Mouse (Mus musculus): ENCODE measurements around the gene Ano9. TPM values are rescaled to one million over a fixed set of nuclear protein-coding genes. Genes with fewer than 3 reads are reported as not detected.

Ano9 gene
- polyA plus RNA-seq, 1 experiment from 2014 or later = 0.49 TPM

Other genes with a start within 250 kb of the Ano9 start
- 181 and 189 TPM in 2 replicates for gene Psmd13, start 235.8 kb downstream of the Ano9 start, polyA plus RNA-seq (2015; fragmentation: Nextera tagmentation; extraction: Ambion mirVana)
- gene Sirt3, start 235.5 kb downstream of the Ano9 start, polyA plus RNA-seq (2015; fragmentation: Nextera tagmentation; extraction: Ambion mirVana) = 65.4 and 71.2 TPM in 2 replicates
- 467 and 515 TPM in 2 replicates for gene Cox8b, start 217.4 kb downstream of the Ano9 start, polyA plus RNA-seq (2015; fragmentation: Nextera tagmentation; extraction: Ambion mirVana)
- 0.82 and 1.6 TPM in 2 replicates for gene Nlrp6, start 196.9 kb downstream of the Ano9 start, polyA plus RNA-seq (2015; fragmentation: Nextera tagmentation; extraction: Ambion mirVana)
- gene Pgghg, start 176.4 kb downstream of the Ano9 start, polyA plus RNA-seq (2015; fragmentation: Nextera tagmentation; extraction: Ambion mirVana) = 12.2 and 12.4 TPM in 2 replicates
- 1.3 and 1.6 TPM in 2 replicates for gene Ifitm5, start 167.5 kb downstream of the Ano9 start, polyA plus RNA-seq (2015; fragmentation: Nextera tagmentation; extraction: Ambion mirVana)
- gene Gm45717, start 161.9 kb downstream of the Ano9 start, polyA plus RNA-seq (2015; fragmentation: Nextera tagmentation; extraction: Ambion mirVana) = 0.66 TPM in 1 of 2 replicates, not detected in the other
- gene Ifitm2, start 161.8 kb downstream of the Ano9 start, polyA plus RNA-seq (2015; fragmentation: Nextera tagmentation; extraction: Ambion mirVana) = 525 and 571 TPM in 2 replicates
- 24.0 and 34.8 TPM in 2 replicates for gene Ifitm1, start 150.6 kb downstream of the Ano9 start, polyA plus RNA-seq (2015; fragmentation: Nextera tagmentation; extraction: Ambion mirVana)
- gene Ifitm3, start 107.0 kb downstream of the Ano9 start, polyA plus RNA-seq (2015; fragmentation: Nextera tagmentation; extraction: Ambion mirVana) = 157 and 218 TPM in 2 replicates
- 1.0 and 1.3 TPM in 2 replicates for gene Ifitm6, start 99.9 kb downstream of the Ano9 start, polyA plus RNA-seq (2015; fragmentation: Nextera tagmentation; extraction: Ambion mirVana)
- gene Gm17387, start 88.7 kb downstream of the Ano9 start, polyA plus RNA-seq (2015; fragmentation: Nextera tagmentation; extraction: Ambion mirVana) = not detected in 2 replicates
- gene B4galnt4, start 56.7 kb downstream of the Ano9 start, polyA plus RNA-seq (2015; fragmentation: Nextera tagmentation; extraction: Ambion mirVana) = 0.54 and 0.97 TPM in 2 replicates
- 4.1 and 5.2 TPM in 2 replicates for gene Pkp3, start 39.6 kb downstream of the Ano9 start, polyA plus RNA-seq (2015; fragmentation: Nextera tagmentation; extraction: Ambion mirVana)
- 7.4 and 8.5 TPM in 2 replicates for gene Sigirr, start 17.2 kb downstream of the Ano9 start, polyA plus RNA-seq (2015; fragmentation: Nextera tagmentation; extraction: Ambion mirVana)
- 56.1 and 63.9 TPM in 2 replicates for gene Ptdss2, start 4.6 kb upstream of the Ano9 start, polyA plus RNA-seq (2015; fragmentation: Nextera tagmentation; extraction: Ambion mirVana)
- 96.9 and 111 TPM in 2 replicates for gene Rnh1, start 55.1 kb upstream of the Ano9 start, polyA plus RNA-seq (2015; fragmentation: Nextera tagmentation; extraction: Ambion mirVana)
- gene Hras, start 76.2 kb upstream of the Ano9 start, polyA plus RNA-seq (2015; fragmentation: Nextera tagmentation; extraction: Ambion mirVana) = 59.5 and 92.1 TPM in 2 replicates
- gene Lrrc56, start 76.4 kb upstream of the Ano9 start, polyA plus RNA-seq (2015; fragmentation: Nextera tagmentation; extraction: Ambion mirVana) = 3.0 and 4.1 TPM in 2 replicates
- 0.54 and 0.76 TPM in 2 replicates for gene Lmntd2, start 96.3 kb upstream of the Ano9 start, polyA plus RNA-seq (2015; fragmentation: Nextera tagmentation; extraction: Ambion mirVana)
- gene Rassf7, start 98.1 kb upstream of the Ano9 start, polyA plus RNA-seq (2015; fragmentation: Nextera tagmentation; extraction: Ambion mirVana) = 16.1 and 17.2 TPM in 2 replicates
- gene Phrf1, start 111.0 kb upstream of the Ano9 start, polyA plus RNA-seq (2015; fragmentation: Nextera tagmentation; extraction: Ambion mirVana) = 43.5 and 50.7 TPM in 2 replicates
- 4.7 and 9.1 TPM in 2 replicates for gene Irf7, start 148.7 kb upstream of the Ano9 start, polyA plus RNA-seq (2015; fragmentation: Nextera tagmentation; extraction: Ambion mirVana)
- gene Cdhr5, start 159.0 kb upstream of the Ano9 start, polyA plus RNA-seq (2015; fragmentation: Nextera tagmentation; extraction: Ambion mirVana) = 1.6 TPM in 1 of 2 replicates, not detected in the other
- 2.1 and 2.8 TPM in 2 replicates for gene Sct, start 161.3 kb upstream of the Ano9 start, polyA plus RNA-seq (2015; fragmentation: Nextera tagmentation; extraction: Ambion mirVana)
- gene Drd4, start 174.2 kb upstream of the Ano9 start, polyA plus RNA-seq (2015; fragmentation: Nextera tagmentation; extraction: Ambion mirVana) = 0.05 and 0.13 TPM in 2 replicates
- gene Deaf1, start 209.9 kb upstream of the Ano9 start, polyA plus RNA-seq (2015; fragmentation: Nextera tagmentation; extraction: Ambion mirVana) = 37.6 and 37.7 TPM in 2 replicates
- gene Tmem80, start 209.9 kb upstream of the Ano9 start, polyA plus RNA-seq (2015; fragmentation: Nextera tagmentation; extraction: Ambion mirVana) = 32.2 and 32.5 TPM in 2 replicates
- gene Eps8l2, start 221.1 kb upstream of the Ano9 start, polyA plus RNA-seq (2015; fragmentation: Nextera tagmentation; extraction: Ambion mirVana) = 2.6 and 3.9 TPM in 2 replicates